Mouse (Mus musculus) midbrain, embryonic 14.5 days (tissue): ENCODE results near the gene Card11. TPM values are rescaled to one million over a fixed set of nuclear protein-coding genes. Genes with fewer than 3 reads are reported as not detected.
A peak's percentile ranks its signal among the peaks of the same experiment; 100 is the strongest.

Experiments
- ATAC-seq: fragments of 200-750 bp; cut with Nextera tagmentation; 2 replicates; pipeline ENCODE4 v1.8.0; 2017; ENCODE audit warnings: moderate number of reproducible peaks, moderate library complexity; ENCODE audit not compliant: low FRiP score, low TSS enrichment
- DNase-seq: peaks from one replicate; pipeline ENCODE4 v3.0.0-alpha.2; 2015
- H3K27ac ChIP-seq: fragments of 300-500 bp; sonication (generic); replicated peaks from 2 replicates; pipeline ENCODE4 v1.5.1; 2014; ENCODE audit warnings: mild to moderate bottlenecking, low read depth, low read length, moderate library complexity
- H3K27me3 ChIP-seq: fragments of 300-500 bp; sonication (generic); 2 replicates; pipeline ENCODE4 v1.6.1; 2014; ENCODE audit warnings: low read length, control low read depth, mixed read lengths; ENCODE audit not compliant: control insufficient read depth, insufficient read depth
- H3K36me3 ChIP-seq: fragments of 300-500 bp; sonication (generic); 2 replicates; pipeline ENCODE4 v1.6.1; 2014; ENCODE audit warnings: low read length, control low read depth; ENCODE audit not compliant: control insufficient read depth, insufficient read depth
- H3K4me1 ChIP-seq: fragments of 300-500 bp; sonication (generic); 2 replicates; pipeline ENCODE4 v1.6.1; 2014; ENCODE audit warnings: mild to moderate bottlenecking, antibody characterized with exemption, low read length, control low read depth; ENCODE audit not compliant: control insufficient read depth, insufficient read depth
- H3K4me2 ChIP-seq: fragments of 300-500 bp; sonication (generic); 2 replicates; pipeline ENCODE4 v1.6.1; 2014; ENCODE audit warnings: mild to moderate bottlenecking, low read length, moderate library complexity
- H3K4me3 ChIP-seq: fragments of 300-500 bp; sonication (generic); replicated peaks from 2 replicates; pipeline ENCODE4 v1.5.1; 2014; ENCODE audit warnings: low read depth, low read length
- H3K9ac ChIP-seq: fragments of 300-500 bp; sonication (generic); replicated peaks from 2 replicates; pipeline ENCODE4 v1.6.1; 2014; ENCODE audit warnings: mild to moderate bottlenecking, low read length, moderate library complexity
- H3K9me3 ChIP-seq: fragments of 300-500 bp; sonication (generic); 2 replicates; pipeline ENCODE4 v1.6.1; 2016; ENCODE audit warnings: low read length, control low read depth, mixed read lengths; ENCODE audit not compliant: control insufficient read depth
- WGBS: fragments of 180-500 bp; shearing (Covaris S2); extraction: QIAGEN DNeasy Blood & Tissue Kit; methylation state at CpG from one replicate; pipeline ENCODE4 v1.1.7; 2014; 5-methylcytosine and 5-hydroxymethylcytosine counted together
- polyA plus RNA-seq: library from polyadenylated mRNA; unstranded; fragments of >200 nt; fragmentation: Nextera tagmentation; extraction: Ambion mirVana; gene quantifications from 2 replicates; pipeline ENCODE4 v1.2.1, GENCODE M21; 2014

Gene Card11
- polyA plus RNA-seq, 1 experiment from 2014 or later: 0.28 TPM

GRCm38 (mm10) chr5:140878644-140879043 lies 121.7 kb downstream of the Card11 start:
- H3K27ac ChIP-seq: no peak overlapping the region
- WGBS: 71% methylated on average over 6 of the region's 6 CpGs
- H3K4me3 ChIP-seq: no peak overlapping the region
- no peak overlapping the region for H3K9ac ChIP-seq
- ATAC-seq (no peak), DNase-seq (no peak)
- H3K27me3 ChIP-seq: no peaks in the 10 kb centered on the region
- no peak overlapping the region for H3K4me2 ChIP-seq
- H3K36me3 ChIP-seq: no peaks in the 10 kb centered on the region
- no peaks in the 10 kb centered on the region for H3K4me1 ChIP-seq
- H3K9me3 ChIP-seq: no peaks in the 10 kb centered on the region

- peaks cover 7% of the 10 kb centered on the region for H3K4me1 ChIP-seq
- WGBS: 84% methylated on average over 6 of the region's 6 CpGs
These were observed 126.6 kb downstream of the Card11 start for GRCm38 (mm10) chr5:140873736-140874307.

GRCm38 (mm10) chr5:140873039-140873551 lies 127.3 kb downstream of the Card11 start:
- no peak overlapping the region for H3K4me3 ChIP-seq
- H3K9me3 ChIP-seq: no peaks in the 10 kb centered on the region
- peak overlapping the region; percentile 31; the same call in 1 of the 2 replicates for H3K9ac ChIP-seq
- ATAC-seq (no peak), DNase-seq (peak; percentile 39)
- no peaks in the 10 kb centered on the region for H3K36me3 ChIP-seq
- H3K27ac ChIP-seq: no peak overlapping the region
- 15% methylated on average over 18 of the region's 18 CpGs for WGBS
- peaks cover 7% of the 10 kb centered on the region for H3K4me1 ChIP-seq
- peak overlapping the region; percentile 18 for H3K4me2 ChIP-seq
- H3K27me3 ChIP-seq: no peaks in the 10 kb centered on the region

More at GRCm38 (mm10) chr5:140873736-140874307, 126.6 kb downstream of the Card11 start:
- H3K27me3 ChIP-seq: no peaks in the 10 kb centered on the region
- no peak overlapping the region for H3K4me3 ChIP-seq
- H3K4me2 ChIP-seq: no peak overlapping the region
- DNase-seq (no peak), ATAC-seq (no peak)
- no peaks in the 10 kb centered on the region for H3K36me3 ChIP-seq
- H3K9me3 ChIP-seq: no peaks in the 10 kb centered on the region
- H3K9ac ChIP-seq: no peak overlapping the region
- H3K27ac ChIP-seq: no peak overlapping the region

GRCm38 (mm10) chr5:140872532-140873038 lies 127.8 kb downstream of the Card11 start:
- DNase-seq: peak; percentile 21
- H3K9me3 ChIP-seq: no peaks in the 10 kb centered on the region

GRCm38 (mm10) chr5:140871241-140871640 lies 129.1 kb downstream of the Card11 start:
- no peak for DNase-seq

More at GRCm38 (mm10) chr5:140872532-140873038, 127.8 kb downstream of the Card11 start:
- no peaks in the 10 kb centered on the region for H3K27me3 ChIP-seq
- H3K4me3 ChIP-seq: no peak overlapping the region
- no peak overlapping the region for H3K9ac ChIP-seq
- H3K4me2 ChIP-seq: peak overlapping the region; percentile 12; the same call in 1 of the 2 replicates
- peaks cover 7% of the 10 kb centered on the region for H3K4me1 ChIP-seq
- H3K36me3 ChIP-seq: no peaks in the 10 kb centered on the region
- no peak for ATAC-seq
- no peak overlapping the region for H3K27ac ChIP-seq
- WGBS: 29% methylated on average over 11 of the region's 11 CpGs

GRCm38 (mm10) chr5:140869034-140869433 lies 131.3 kb downstream of the Card11 start:
- Histone ChIP-seq H3K27me3 (no peaks in the 10 kb centered on the region), H3K27ac (no peak overlapping the region), H3K4me3 (no peak overlapping the region), H3K4me1 (peaks cover 7% of the 10 kb centered on the region), H3K9me3 (no peaks in the 10 kb centered on the region), H3K9ac (no peak overlapping the region), H3K36me3 (no peaks in the 10 kb centered on the region), H3K4me2 (no peak overlapping the region)
- DNase-seq (peak; percentile 87), ATAC-seq (no peak)
- WGBS: 59% methylated on average over 2 of the region's 2 CpGs

More at GRCm38 (mm10) chr5:140871241-140871640, 129.1 kb downstream of the Card11 start:
- WGBS: 69% methylated on average over 6 of the region's 6 CpGs
- Histone ChIP-seq H3K4me2 (no peak overlapping the region), H3K27me3 (no peaks in the 10 kb centered on the region), H3K4me1 (peaks cover 7% of the 10 kb centered on the region), H3K9ac (no peak overlapping the region), H3K4me3 (no peak overlapping the region), H3K36me3 (no peaks in the 10 kb centered on the region), H3K27ac (no peak overlapping the region), H3K9me3 (no peaks in the 10 kb centered on the region)
- ATAC-seq: no peak

- Histone ChIP-seq H3K9me3 (no peaks in the 10 kb centered on the region), H3K27ac (no peak overlapping the region), H3K36me3 (no peaks in the 10 kb centered on the region), H3K4me1 (no peaks in the 10 kb centered on the region), H3K4me2 (no peak overlapping the region), H3K9ac (no peak overlapping the region), H3K4me3 (no peak overlapping the region), H3K27me3 (no peaks in the 10 kb centered on the region)
- WGBS: 85% methylated on average over 5 of the region's 5 CpGs
- no peak for ATAC-seq
- no peak for DNase-seq
These were observed 140.7 kb downstream of the Card11 start for GRCm38 (mm10) chr5:140859730-140860129.

GRCm38 (mm10) chr5:140858335-140858734 lies 142.0 kb downstream of the Card11 start:
- DNase-seq (no peak), ATAC-seq (no peak)
- Histone ChIP-seq H3K36me3 (no peaks in the 10 kb centered on the region), H3K4me2 (no peak overlapping the region), H3K4me1 (no peaks in the 10 kb centered on the region), H3K4me3 (no peak overlapping the region), H3K9ac (no peak overlapping the region), H3K27ac (no peak overlapping the region), H3K27me3 (no peaks in the 10 kb centered on the region), H3K9me3 (no peaks in the 10 kb centered on the region)
- WGBS: 92% methylated on average over 3 of the region's 3 CpGs
